Mouse (Mus musculus) CH12.LX (cell line): ENCODE results near the gene Rnft2.

ENCODE experiments used
- CTCF ChIP-seq, 2 experiments: IDR thresholded peaks in 1 of 2; conservative IDR thresholded peaks in 1 of 2; 2 replicates each; pipeline ENCODE4 v1.5.1; 2011 to 2012; ENCODE audit warnings: low read depth in 2 of 2, low read length in 2 of 2, improper control_type of control experiment in 1 of 2, inconsistent platforms in 1 of 2, mild to moderate bottlenecking in 1 of 2, moderate library complexity in 1 of 2
- MYC ChIP-seq: IDR thresholded peaks from 2 replicates; pipeline ENCODE4 v1.6.1; 2011; ENCODE audit warnings: low read depth, mild to moderate bottlenecking, improper control_type of control experiment, low read length
- POLR2AphosphoS2 ChIP-seq: IDR thresholded peaks from 2 replicates; pipeline ENCODE4 v1.6.1; 2011; ENCODE audit warnings: low read depth, low read length, improper control_type of control experiment
- RCOR1 ChIP-seq: conservative IDR thresholded peaks from 2 replicates; pipeline ENCODE4 v1.6.1; 2012; ENCODE audit warnings: low read depth, mild to moderate bottlenecking, inconsistent platforms, low read length, improper control_type of control experiment
- SMC3 ChIP-seq: IDR thresholded peaks from 2 replicates; pipeline ENCODE4 v1.6.1; 2011; ENCODE audit warnings: low read depth, low read length, improper control_type of control experiment
- ZKSCAN1 ChIP-seq: IDR thresholded peaks from 2 replicates; pipeline ENCODE4 v1.6.1; 2012; ENCODE audit warnings: low read depth, inconsistent platforms, low read length, improper control_type of control experiment, borderline replicate concordance

DNA sequence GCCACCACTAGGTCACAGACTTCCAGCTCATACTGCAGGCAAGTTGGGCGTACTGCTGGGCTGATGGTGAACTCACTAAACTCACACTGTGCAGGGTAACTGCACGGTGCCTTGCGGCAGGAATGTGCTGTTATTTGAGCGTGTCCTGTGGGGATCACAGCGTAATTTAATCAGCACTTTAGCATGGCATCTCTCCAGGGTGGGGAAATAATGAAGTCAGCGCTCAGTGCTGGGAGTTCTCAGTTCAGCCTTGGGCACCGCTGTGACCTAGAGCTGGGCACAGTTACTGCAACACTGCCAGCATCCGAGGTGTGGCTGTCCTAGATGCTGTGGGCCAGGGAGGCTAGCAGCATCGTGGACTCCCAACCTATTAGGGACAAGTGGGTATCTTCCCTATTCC lies 19.4 kb upstream of the Rnft2 start:
- TF ChIP-seq POLR2AphosphoS2 (no peak), RCOR1 (no peak), CTCF (conservative IDR thresholded peaks at IDR 0.05 in 1 of 2, IDR thresholded peaks at IDR 0.05 in 1 of 2; ENCODE audit: low read depth in 2 of 2, low read length in 2 of 2) (no peak), ZKSCAN1 (no peak), MYC (no peak), SMC3 (no peak)
